Mouse (Mus musculus): ENCODE measurements around the gene Ripk3. TPM values are rescaled to one million over a fixed set of nuclear protein-coding genes. Genes with fewer than 3 reads are reported as not detected.
A peak's percentile ranks its signal among the peaks of the same experiment; 100 is the strongest.

Gene Ripk3
- total RNA-seq (2021): 1 to 10 TPM in 1 of 2 experiments, under 1 TPM in 1; 0.78 to 2.2 TPM
- long read RNA-seq: 0 reads

DNA sequence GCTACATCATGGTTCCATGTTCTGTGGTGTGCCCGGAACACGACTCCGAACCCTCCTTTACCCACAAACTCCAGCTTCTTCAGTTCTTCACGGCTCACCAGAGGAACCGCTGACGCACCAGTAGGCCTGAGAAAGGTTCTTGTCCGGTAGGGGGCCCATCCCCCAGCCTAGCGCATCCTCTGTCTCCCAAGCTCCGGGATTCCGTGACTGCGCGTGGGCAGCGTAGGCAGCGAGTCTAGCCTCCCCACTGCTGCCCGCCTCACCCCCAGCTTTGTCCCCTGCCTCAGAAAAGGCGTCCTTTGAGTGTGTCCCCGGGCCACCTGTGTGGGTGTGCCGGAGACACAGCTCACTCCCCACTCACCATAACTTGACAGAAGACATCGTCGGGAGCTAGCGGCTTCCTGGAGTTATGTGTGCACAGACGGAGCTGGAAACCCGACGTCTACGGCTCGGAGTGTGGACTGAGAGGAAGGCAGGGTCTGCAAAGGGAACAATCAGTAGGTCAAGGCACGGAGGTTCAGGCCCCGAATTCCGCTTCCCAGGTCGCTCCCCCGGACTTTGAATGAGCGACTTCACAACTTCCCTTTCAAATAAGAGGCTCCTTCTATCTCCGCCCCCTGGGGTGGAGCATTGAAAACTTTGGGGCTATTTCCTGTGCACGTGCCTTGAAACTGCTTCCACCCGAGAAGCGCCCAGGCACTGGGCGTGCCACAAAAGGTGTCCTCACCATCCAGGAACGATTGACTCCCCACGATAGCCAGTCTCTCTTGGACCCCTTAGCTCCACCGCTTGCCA is at the start of gene Ripk3:
Ripk3 (minus strand) TSS at position 610 of the 795 bp plus-strand sequence.
- peak in 1 of 2 experiments; percentile 10 for DNase-seq (ENCODE audit: low spot score in 2 of 2)

GRCm38 (mm10) chr14:55838312-55838711 is 49.6 kb upstream of the Ripk3 start:
- no peak for DNase-seq (ENCODE audit: low spot score in 2 of 2)

- DNase-seq (ENCODE audit: low spot score in 2 of 2): no peak
Measured at GRCm38 (mm10) chr14:55834808-55835533, 46.3 kb upstream of the Ripk3 start.

DNA sequence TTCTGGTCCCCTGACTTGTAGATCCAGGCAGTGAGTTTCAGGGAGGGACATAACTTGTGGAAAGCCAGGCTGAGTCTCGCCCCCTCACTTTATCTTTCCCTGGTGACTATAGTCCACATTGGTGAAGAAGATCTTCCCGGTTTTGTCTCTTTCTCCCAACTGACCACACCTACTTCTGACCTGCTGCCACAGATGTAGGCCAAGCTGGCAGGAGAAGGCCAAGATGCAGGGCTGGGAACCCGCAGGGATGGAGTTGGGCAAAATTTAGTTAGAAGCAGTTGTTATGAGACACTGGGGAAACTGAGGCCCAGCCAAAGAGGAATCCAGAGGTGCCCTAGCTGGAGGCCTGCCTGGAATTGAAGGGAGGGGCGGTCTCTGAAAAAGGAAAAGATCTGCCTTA is 44.5 kb upstream of the Ripk3 start:
- no peak for DNase-seq (ENCODE audit: low spot score in 2 of 2)

DNA sequence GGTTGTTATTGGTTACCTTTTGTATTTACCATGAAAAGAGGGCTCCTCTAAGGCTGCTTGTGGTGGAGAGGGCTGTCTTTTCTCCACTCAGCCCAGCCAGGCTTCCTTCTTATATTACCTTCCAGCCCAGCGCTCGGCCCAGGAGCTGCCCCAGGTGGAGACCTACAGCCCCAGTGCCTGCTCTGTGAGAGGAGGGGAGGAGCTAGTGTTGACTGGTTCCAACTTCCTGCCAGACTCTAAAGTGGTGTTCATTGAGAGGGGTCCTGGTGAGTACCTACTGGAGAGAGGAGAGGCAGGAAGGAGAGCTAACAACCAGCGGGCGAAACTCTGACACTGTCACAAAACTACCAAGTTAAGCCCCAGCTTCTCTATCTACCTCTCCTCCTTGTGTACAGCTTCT is 41.7 kb upstream of the Ripk3 start:
- DNase-seq (ENCODE audit: low spot score in 2 of 2): no peak

DNA sequence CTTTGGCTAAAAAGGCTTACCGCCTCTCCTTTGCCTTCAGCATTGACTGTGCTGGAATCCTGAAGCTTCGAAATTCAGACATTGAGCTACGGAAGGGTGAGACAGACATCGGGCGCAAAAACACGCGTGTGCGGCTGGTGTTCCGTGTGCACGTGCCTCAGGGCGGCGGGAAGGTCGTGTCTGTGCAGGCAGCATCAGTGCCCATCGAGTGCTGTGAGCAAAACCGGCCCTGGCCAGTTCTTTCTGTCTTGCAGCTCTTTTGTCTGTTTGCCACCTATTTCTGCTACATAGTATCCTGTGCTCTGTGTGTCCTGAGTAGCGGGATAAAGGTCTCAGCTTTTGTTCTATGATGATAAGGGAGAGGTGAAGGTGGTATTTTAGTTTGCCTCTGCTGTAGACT is 41.2 kb upstream of the Ripk3 start:
- no peak for DNase-seq (ENCODE audit: low spot score in 2 of 2)

- no peak for DNase-seq (ENCODE audit: low spot score in 2 of 2)
Measured at GRCm38 (mm10) chr14:55828716-55829263, 40.1 kb upstream of the Ripk3 start.

- DNase-seq (ENCODE audit: low spot score in 2 of 2): peak; percentile 11 to 25
Measured at GRCm38 (mm10) chr14:55826551-55827340, 38.1 kb upstream of the Ripk3 start.

DNA sequence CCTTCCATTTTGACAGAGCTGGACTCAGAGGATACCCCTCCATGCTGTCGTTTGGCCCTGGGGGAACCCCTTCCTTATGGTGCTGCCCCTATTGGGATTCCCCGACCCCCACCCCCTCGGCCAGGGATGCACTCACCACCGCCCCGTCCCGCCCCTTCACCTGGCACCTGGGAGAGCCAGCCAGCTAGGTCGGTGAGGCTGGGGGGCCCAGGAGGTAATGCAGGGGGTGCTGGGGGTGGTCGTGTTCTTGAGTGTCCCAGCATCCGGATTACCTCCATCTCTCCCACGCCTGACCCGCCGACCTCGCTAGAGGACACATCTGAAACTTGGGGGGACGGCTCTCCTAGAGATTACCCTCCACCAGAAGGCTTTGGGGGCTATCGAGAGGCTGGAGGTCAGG is 37.5 kb upstream of the Ripk3 start:
- DNase-seq (ENCODE audit: low spot score in 2 of 2): no peak

DNA sequence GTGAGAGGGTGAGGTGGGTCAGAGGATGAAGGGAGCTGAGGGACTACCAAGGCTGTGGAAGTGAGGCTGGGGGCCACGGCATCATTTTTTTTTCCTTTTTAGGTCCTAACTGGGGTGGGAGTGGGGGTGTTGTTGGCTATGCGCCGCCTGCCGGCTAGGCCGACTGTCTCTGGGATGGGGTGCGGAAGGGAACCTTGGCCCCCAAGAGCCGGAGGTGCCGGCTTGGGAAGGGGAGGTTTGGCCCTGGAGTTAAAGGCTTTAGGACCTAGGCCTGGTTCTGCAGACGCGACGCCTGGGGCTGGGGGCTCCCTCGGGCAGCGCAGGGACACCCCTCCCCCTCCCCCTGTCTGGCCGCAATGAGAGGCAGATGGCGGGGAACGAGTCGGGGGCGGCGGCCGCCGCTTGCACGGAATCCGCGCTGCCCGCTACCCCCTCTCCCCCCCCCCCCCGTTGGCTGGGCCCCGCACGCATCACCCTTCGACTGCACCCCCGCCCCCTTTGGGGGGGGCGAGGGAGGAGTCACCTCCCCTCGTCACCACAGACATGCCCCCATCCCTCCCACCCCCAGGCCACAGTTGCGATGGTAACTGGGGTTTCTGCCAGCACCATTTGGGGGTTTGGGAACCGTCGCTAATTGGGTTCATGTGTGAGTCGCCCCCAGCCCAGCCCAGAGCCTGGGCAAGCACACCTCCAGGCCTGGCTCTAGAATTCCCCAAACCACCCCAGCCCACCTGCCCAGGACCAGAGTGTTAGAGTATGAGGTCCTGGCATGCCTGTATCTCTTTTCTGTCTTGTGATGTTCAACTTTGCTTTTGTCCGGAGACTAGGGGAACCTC is 36.8 kb upstream of the Ripk3 start:
- DNase-seq (ENCODE audit: low spot score in 2 of 2): peak; percentile 34 to 43

DNA sequence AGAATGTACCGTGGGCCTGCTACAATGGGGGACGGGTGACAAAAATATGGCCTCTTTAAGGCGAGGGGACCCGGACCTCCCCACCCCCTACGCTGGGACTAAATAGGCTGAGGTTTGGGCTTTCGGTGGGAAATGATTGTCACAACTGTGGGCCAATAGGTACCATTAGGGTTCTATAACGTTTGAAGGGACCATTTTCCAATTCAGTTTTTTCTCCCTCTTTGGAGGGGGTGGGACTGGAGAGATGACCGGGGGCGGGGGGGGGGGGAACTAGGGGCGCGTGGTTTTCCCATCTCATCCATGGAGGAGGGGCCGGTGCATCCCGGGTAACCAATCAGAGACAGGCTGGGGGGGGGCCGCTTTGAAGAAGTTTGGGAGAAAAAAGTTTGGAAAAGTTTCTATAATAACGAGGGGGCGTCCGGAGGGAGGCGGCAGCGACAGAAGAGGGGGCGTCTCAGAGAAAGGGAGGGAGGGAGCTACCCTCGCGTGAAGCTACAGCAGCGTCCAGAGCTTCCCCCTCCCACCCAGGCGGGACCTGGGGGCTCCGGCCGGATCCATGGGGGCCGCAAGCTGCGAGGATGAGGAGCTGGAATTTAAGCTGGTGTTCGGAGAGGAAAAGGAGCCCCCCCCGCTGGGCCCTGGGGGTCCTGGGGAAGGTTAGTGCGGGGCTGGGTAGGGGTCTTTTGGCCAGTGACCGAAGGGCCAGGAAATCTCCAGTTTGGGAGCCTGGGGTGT is 36.0 kb upstream of the Ripk3 start:
- peak; percentile 5 to 20 for DNase-seq (ENCODE audit: low spot score in 2 of 2)

GRCm38 (mm10) chr14:55824001-55824480 is 35.4 kb upstream of the Ripk3 start:
- peak; percentile 16 to 25 for DNase-seq (ENCODE audit: low spot score in 2 of 2)

GRCm38 (mm10) chr14:55822991-55823762 is 34.5 kb upstream of the Ripk3 start, which contains the start of gene Nfatc4:
Gene Nfatc4 (plus strand): TSS chr14:55823144.
- peak; percentile 61 to 62 for DNase-seq (ENCODE audit: low spot score in 2 of 2)

DNA sequence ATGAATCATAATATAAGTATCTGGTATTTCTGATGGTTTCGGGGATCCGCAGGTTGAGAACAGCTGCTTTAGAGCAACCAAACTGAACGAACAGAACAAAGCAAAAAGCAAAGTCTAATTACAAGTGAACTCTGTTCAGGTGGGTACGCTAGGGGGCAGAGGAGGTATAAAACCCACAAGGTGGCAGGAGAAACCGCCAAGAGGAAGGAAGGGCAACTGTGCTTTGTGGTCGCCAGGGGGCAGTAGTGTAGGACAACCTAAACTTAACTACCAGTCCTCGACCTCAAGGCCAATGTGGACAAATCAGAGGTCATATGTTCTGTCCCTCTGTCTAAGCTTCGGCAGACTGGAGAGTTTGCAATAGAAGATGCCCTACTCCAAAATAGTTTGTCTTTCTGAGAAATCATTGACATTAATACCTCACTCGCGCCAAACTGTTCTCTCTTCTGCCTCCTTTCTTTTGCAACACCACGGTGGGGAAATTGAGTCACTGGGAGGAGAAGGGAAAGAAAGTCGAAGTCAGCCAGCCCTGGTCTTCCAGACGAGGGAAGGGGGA is 33.8 kb upstream of the Ripk3 start:
- peak; percentile 69 to 80 for DNase-seq (ENCODE audit: low spot score in 2 of 2)

- peak; percentile 2 to 8 for DNase-seq (ENCODE audit: low spot score in 2 of 2)
Measured at GRCm38 (mm10) chr14:55820576-55820975, 31.9 kb upstream of the Ripk3 start.

GRCm38 (mm10) chr14:55819845-55820405 is 31.3 kb upstream of the Ripk3 start:
- peak; percentile 1 to 3 for DNase-seq (ENCODE audit: low spot score in 2 of 2)

GRCm38 (mm10) chr14:55815310-55815751 is 26.7 kb upstream of the Ripk3 start:
- DNase-seq (ENCODE audit: low spot score in 2 of 2): peak in 1 of 2 experiments; percentile 33

DNA sequence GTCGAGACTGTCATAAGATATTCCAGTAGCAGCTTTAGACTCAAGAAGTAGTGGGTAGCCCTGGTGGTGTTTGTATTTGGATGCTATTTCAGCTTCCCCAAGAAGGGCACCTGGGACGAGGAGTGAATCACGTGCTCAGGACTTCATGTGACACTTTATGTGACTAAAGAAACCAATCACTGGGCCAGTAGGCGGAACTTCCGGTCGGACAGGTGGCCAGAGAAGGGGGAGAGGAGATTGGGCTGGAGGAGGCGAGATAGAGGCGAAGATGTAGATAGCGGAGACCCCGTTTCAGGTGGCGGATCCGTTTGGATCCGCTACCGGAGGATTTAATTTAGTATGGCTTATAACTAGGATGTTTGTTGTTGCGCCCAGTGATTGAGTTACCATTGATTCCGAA is 26.2 kb upstream of the Ripk3 start:
- DNase-seq (ENCODE audit: low spot score in 2 of 2): peak; percentile 44 to 52
